Mouse (Mus musculus) MEL (cell line): ENCODE measurements around the gene Lmx1a.

Experiments
- CTCF ChIP-seq, 3 experiments: IDR thresholded peaks in 2 of 3; conservative IDR thresholded peaks in 1 of 3; 2 replicates each; pipeline ENCODE4 v1.5.1; 2011 to 2012; ENCODE audit warnings: low read length in 3 of 3, low read depth in 2 of 3, mild to moderate bottlenecking in 2 of 3, improper control_type of control experiment in 1 of 3, inconsistent platforms in 1 of 3, mixed read lengths in 1 of 3, moderate library complexity in 1 of 3; ENCODE audit not compliant: control insufficient read depth in 1 of 3, insufficient read depth in 1 of 3, poor library complexity in 1 of 3, severe bottlenecking in 1 of 3
- EP300 ChIP-seq, 2 experiments: IDR thresholded peaks; 2 replicates each; pipeline ENCODE4 v1.6.1; 2011; ENCODE audit warnings: improper control_type of control experiment in 2 of 2, low read length in 2 of 2, low read depth in 1 of 2, mild to moderate bottlenecking in 1 of 2
- ETS1 ChIP-seq: IDR thresholded peaks from 2 replicates; pipeline ENCODE4 v1.6.1; 2012; ENCODE audit warnings: low read depth, mild to moderate bottlenecking, inconsistent platforms, low read length, improper control_type of control experiment, moderate library complexity
- GATA1 ChIP-seq: IDR thresholded peaks from 2 replicates; pipeline ENCODE4 v1.6.1; 2011; ENCODE audit warnings: low read depth, low read length, improper control_type of control experiment
- JUND ChIP-seq: IDR thresholded peaks from 2 replicates; pipeline ENCODE4 v1.6.1; 2011; ENCODE audit warnings: low read depth, mild to moderate bottlenecking, improper control_type of control experiment, low read length
- MYB ChIP-seq: IDR thresholded peaks from 2 replicates; pipeline ENCODE4 v1.6.1; 2011; ENCODE audit warnings: mild to moderate bottlenecking, low read depth, low read length, improper control_type of control experiment
- MYC ChIP-seq: IDR thresholded peaks from 2 replicates; pipeline ENCODE4 v1.6.1; 2011; ENCODE audit warnings: low read depth, mild to moderate bottlenecking, low read length, improper control_type of control experiment, moderate library complexity
- POLR2A ChIP-seq, 2 experiments: IDR thresholded peaks; 2 replicates each; pipeline ENCODE4 v1.6.1; 2011 to 2012; ENCODE audit warnings: low read length in 2 of 2, mild to moderate bottlenecking in 2 of 2, control low read depth in 1 of 2, improper control_type of control experiment in 1 of 2, low read depth in 1 of 2, moderate library complexity in 1 of 2; ENCODE audit not compliant: control insufficient read depth in 1 of 2, insufficient read depth in 1 of 2, poor library complexity in 1 of 2
- POLR2AphosphoS2 ChIP-seq: IDR thresholded peaks from 2 replicates; pipeline ENCODE4 v1.6.1; 2011; ENCODE audit warnings: low read length, improper control_type of control experiment
- SIN3A ChIP-seq: IDR thresholded peaks from 2 replicates; pipeline ENCODE4 v1.6.1; 2012; ENCODE audit warnings: low read length, improper control_type of control experiment, inconsistent platforms
- UBTF ChIP-seq: IDR thresholded peaks from 2 replicates; pipeline ENCODE4 v1.6.1; 2012; ENCODE audit warnings: low read depth, mild to moderate bottlenecking, inconsistent platforms, low read length, improper control_type of control experiment, moderate library complexity, borderline replicate concordance; ENCODE audit not compliant: insufficient read depth
- USF1 ChIP-seq: IDR thresholded peaks from 2 replicates; pipeline ENCODE4 v1.6.1; 2014; ENCODE audit warnings: low read depth, mild to moderate bottlenecking, inconsistent platforms, low read length, improper control_type of control experiment, moderate library complexity

- no peak for TF ChIP-seq MYC
- TF ChIP-seq MYB = no peak
- TF ChIP-seq GATA1 = no peak
- no peak for TF ChIP-seq JUND
- TF ChIP-seq SIN3A = no peak
- TF ChIP-seq UBTF = no peak
- TF ChIP-seq POLR2AphosphoS2 = no peak
- no peak for TF ChIP-seq CTCF (IDR thresholded peaks at IDR 0.05 in 2 of 3, conservative IDR thresholded peaks at IDR 0.05 in 1 of 3; ENCODE audit: control insufficient read depth in 1 of 3, insufficient read depth in 1 of 3, low read depth in 2 of 3, low read length in 3 of 3, poor library complexity in 1 of 3, severe bottlenecking in 1 of 3)
- TF ChIP-seq EP300 (IDR thresholded peaks at IDR 0.05; ENCODE audit: low read depth in 1 of 2, low read length in 2 of 2) = no peak
- TF ChIP-seq USF1 = no peak
- TF ChIP-seq ETS1 = no peak
- TF ChIP-seq POLR2A (IDR thresholded peaks at IDR 0.05; ENCODE audit: control insufficient read depth in 1 of 2, insufficient read depth in 1 of 2, low read depth in 1 of 2, low read length in 2 of 2, poor library complexity in 1 of 2) = no peak
These were observed 114.4 kb downstream of the Lmx1a start for GRCm38 (mm10) chr1:167803351-167803981.
